Comparison of ENCODE assay signal across 22 mouse cellular contexts in the genomic region with DNA sequence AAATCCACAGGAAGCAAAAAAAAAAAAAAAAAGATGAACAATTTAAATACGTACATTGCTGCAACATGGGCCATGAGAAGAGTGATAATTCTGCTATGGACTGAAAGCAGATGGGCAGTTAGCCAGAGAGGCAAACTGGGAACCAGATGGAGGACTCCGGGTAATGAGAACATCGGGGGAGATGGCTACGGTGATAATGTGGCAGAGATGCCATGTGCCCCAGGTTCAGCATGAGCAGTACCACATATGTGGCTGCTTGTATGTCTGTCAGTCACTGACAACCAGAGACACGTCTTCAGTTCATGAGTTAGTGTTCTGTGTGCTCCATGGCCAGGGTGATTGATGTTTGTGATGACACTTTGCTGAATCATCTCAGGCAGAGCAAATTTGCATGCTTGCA.
DNase-seq lines count a peak whose midpoint lies in the region; ATAC-seq and TF ChIP-seq lines count a peak whose summit lies in the region.
"Had no signal": no experiment of that assay in that cellular context is flagged by ENCODE, and none has a peak within 500 bp of the region (broad histone marks: within the 10 kb centered on the region; RNA-seq: fewer than 3 reads in every experiment).

No protein-coding gene starts in this region.

- TF ChIP-seq CTCF in midbrain, postnatal 0 days (IDR thresholded peaks at IDR 0.05) = no peak
- no peak for TF ChIP-seq CTCF in liver, postnatal 0 days (IDR thresholded peaks at IDR 0.05; ENCODE audit: low read depth)

- peaks cover 4% of the 10 kb centered on the region; the same call in 1 of the 2 replicates for H3K9me3 ChIP-seq in forebrain, embryonic 14.5 days (replicated peaks; ENCODE audit: control insufficient read depth, low read length)
- H3K9me3 ChIP-seq in forebrain, embryonic 12.5 days = no peaks in the 10 kb centered on the region
- no peaks in the 10 kb centered on the region for H3K9me3 ChIP-seq in midbrain, postnatal 0 days (ENCODE audit: low read length)
- no peaks in the 10 kb centered on the region for H3K9me3 ChIP-seq in midbrain, embryonic 13.5 days
- H3K9me3 ChIP-seq in liver, postnatal 0 days (ENCODE audit: low read length) = no peaks in the 10 kb centered on the region
- no peaks in the 10 kb centered on the region for H3K9me3 ChIP-seq in liver, embryonic 11.5 days (ENCODE audit: control insufficient read depth, low read length)
- H3K9me3 ChIP-seq: G1E; hindbrain, embryonic 13.5 days; limb, embryonic 13.5 days; midbrain, embryonic 15.5 days; neural tube, embryonic 15.5 days had no signal

- WGBS in forebrain, embryonic 14.5 days = 71% methylated on average over 5 of the region's 5 CpGs
- WGBS in forebrain, embryonic 12.5 days = 84% methylated on average over 5 of the region's 5 CpGs
- 84% methylated on average over 5 of the region's 5 CpGs for WGBS in midbrain, postnatal 0 days
- 84% methylated on average over 5 of the region's 5 CpGs for WGBS in midbrain, embryonic 13.5 days
- WGBS in liver, postnatal 0 days (ENCODE audit: insufficient replicate concordance) = 75% methylated on average over 5 of the region's 5 CpGs
- WGBS in liver, embryonic 11.5 days = 71% methylated on average over 5 of the region's 5 CpGs

- no peak for ATAC-seq in forebrain, embryonic 14.5 days
- ATAC-seq in forebrain, embryonic 12.5 days (ENCODE audit: low FRiP score) = no peak
- no peak for ATAC-seq in midbrain, postnatal 0 days (ENCODE audit: low FRiP score)
- ATAC-seq in midbrain, embryonic 13.5 days = no peak
- no peak for ATAC-seq in liver, postnatal 0 days
- ATAC-seq in liver, embryonic 11.5 days (replicated peaks; ENCODE audit: low FRiP score) = no peak
- ATAC-seq: intestine, embryonic 16.5 days; midbrain, embryonic 15.5 days had no signal

- no peak overlapping the region for H3K4me3 ChIP-seq in forebrain, embryonic 14.5 days (ENCODE audit: low read depth, low read length)
- H3K4me3 ChIP-seq in forebrain, embryonic 12.5 days (replicated peaks) = no peak overlapping the region
- no peak overlapping the region for H3K4me3 ChIP-seq in midbrain, postnatal 0 days (ENCODE audit: low read depth, low read length)
- no peak overlapping the region for H3K4me3 ChIP-seq in midbrain, embryonic 13.5 days (replicated peaks)
- H3K4me3 ChIP-seq in liver, postnatal 0 days (ENCODE audit: low read depth, low read length) = no peak overlapping the region
- no peak overlapping the region for H3K4me3 ChIP-seq in liver, embryonic 11.5 days (ENCODE audit: low read depth, low read length)
- H3K4me3 ChIP-seq: gastrocnemius, adult 2 months; hindbrain, embryonic 13.5 days; limb, embryonic 13.5 days; midbrain, embryonic 15.5 days; neural tube, embryonic 15.5 days had no signal

- no peak overlapping the region for H3K9ac ChIP-seq in forebrain, embryonic 14.5 days (ENCODE audit: low read length)
- H3K9ac ChIP-seq in forebrain, embryonic 12.5 days = no peak overlapping the region
- no peak overlapping the region for H3K9ac ChIP-seq in midbrain, postnatal 0 days (replicated peaks; ENCODE audit: low read length, poor library complexity, severe bottlenecking)
- H3K9ac ChIP-seq in midbrain, embryonic 13.5 days (replicated peaks) = no peak overlapping the region
- H3K9ac ChIP-seq in liver, postnatal 0 days (replicated peaks) = no peak overlapping the region
- H3K9ac ChIP-seq in liver, embryonic 11.5 days (ENCODE audit: low read depth, low read length) = no peak overlapping the region
- H3K9ac ChIP-seq: hindbrain, embryonic 13.5 days; limb, embryonic 13.5 days; liver, embryonic 14.5 days; midbrain, embryonic 15.5 days; neural tube, embryonic 15.5 days had no signal

- DNase-seq in adrenal gland, postnatal 14 days = peak; percentile 7
- DNase-seq in adrenal gland, postnatal 25 days = no peak
- DNase-seq in forebrain, embryonic 14.5 days (ENCODE audit: low spot score) = peak; percentile 66
- peak; percentile 9 for DNase-seq in midbrain, postnatal 0 days (ENCODE audit: low spot score)
- DNase-seq in liver, postnatal 0 days = no peak
- DNase-seq in liver, embryonic 11.5 days (ENCODE audit: low spot score) = no peak
- DNase-seq: cerebellum, adult 18-20 months; embryo, embryonic 11 days; gastrocnemius, adult 2 months; kidney, postnatal 36 days; thymus, postnatal 36 days had no signal

- H3K36me3 ChIP-seq in forebrain, embryonic 14.5 days (ENCODE audit: control insufficient read depth, insufficient read depth, low read length) = no peaks in the 10 kb centered on the region
- no peaks in the 10 kb centered on the region for H3K36me3 ChIP-seq in forebrain, embryonic 12.5 days (replicated peaks)
- no peaks in the 10 kb centered on the region for H3K36me3 ChIP-seq in midbrain, postnatal 0 days (ENCODE audit: insufficient read depth, low read length)
- H3K36me3 ChIP-seq in midbrain, embryonic 13.5 days = no peaks in the 10 kb centered on the region
- H3K36me3 ChIP-seq in liver, postnatal 0 days (replicated peaks; ENCODE audit: insufficient read depth, low read length) = no peaks in the 10 kb centered on the region
- no peaks in the 10 kb centered on the region for H3K36me3 ChIP-seq in liver, embryonic 11.5 days (ENCODE audit: control insufficient read depth, insufficient read depth, low read length)
- H3K36me3 ChIP-seq: G1E; hindbrain, embryonic 13.5 days; limb, embryonic 13.5 days; midbrain, embryonic 15.5 days; neural tube, embryonic 15.5 days had no signal

- H3K4me1 ChIP-seq in forebrain, embryonic 14.5 days (ENCODE audit: control insufficient read depth, insufficient read depth, low read length) = no peaks in the 10 kb centered on the region
- H3K4me1 ChIP-seq in forebrain, embryonic 12.5 days = no peaks in the 10 kb centered on the region
- H3K4me1 ChIP-seq in midbrain, postnatal 0 days (ENCODE audit: insufficient read depth, low read length) = no peaks in the 10 kb centered on the region
- no peaks in the 10 kb centered on the region for H3K4me1 ChIP-seq in midbrain, embryonic 13.5 days (replicated peaks)
- no peaks in the 10 kb centered on the region for H3K4me1 ChIP-seq in liver, postnatal 0 days (ENCODE audit: insufficient read depth)
- H3K4me1 ChIP-seq in liver, embryonic 11.5 days (replicated peaks; ENCODE audit: control insufficient read depth, insufficient read depth, low read length) = no peaks in the 10 kb centered on the region
- H3K4me1 ChIP-seq: hindbrain, embryonic 13.5 days; limb, embryonic 13.5 days; midbrain, embryonic 15.5 days; neural tube, embryonic 15.5 days had no signal

- H3K4me2 ChIP-seq in forebrain, embryonic 14.5 days (ENCODE audit: low read length) = no peak overlapping the region
- H3K4me2 ChIP-seq in forebrain, embryonic 12.5 days = no peak overlapping the region
- no peak overlapping the region for H3K4me2 ChIP-seq in midbrain, postnatal 0 days (ENCODE audit: low read depth, low read length, poor library complexity, severe bottlenecking)
- H3K4me2 ChIP-seq in midbrain, embryonic 13.5 days (replicated peaks) = no peak overlapping the region
- no peak overlapping the region for H3K4me2 ChIP-seq in liver, postnatal 0 days (ENCODE audit: low read depth, low read length)
- no peak overlapping the region for H3K4me2 ChIP-seq in liver, embryonic 11.5 days
- H3K4me2 ChIP-seq: heart, embryonic 11.5 days; hindbrain, embryonic 13.5 days; limb, embryonic 13.5 days; midbrain, embryonic 15.5 days; neural tube, embryonic 15.5 days had no signal

- TF ChIP-seq EP300 in liver, postnatal 0 days (IDR thresholded peaks at IDR 0.05; ENCODE audit: low read depth) = no peak

- H3K27me3 ChIP-seq in forebrain, embryonic 14.5 days (replicated peaks; ENCODE audit: control insufficient read depth, insufficient read depth, low read length) = no peaks in the 10 kb centered on the region
- H3K27me3 ChIP-seq in forebrain, embryonic 12.5 days = no peaks in the 10 kb centered on the region
- H3K27me3 ChIP-seq in midbrain, postnatal 0 days (ENCODE audit: insufficient read depth, low read length) = no peaks in the 10 kb centered on the region
- H3K27me3 ChIP-seq in midbrain, embryonic 13.5 days = no peaks in the 10 kb centered on the region
- H3K27me3 ChIP-seq in liver, postnatal 0 days (ENCODE audit: insufficient read depth, low read length) = no peaks in the 10 kb centered on the region
- H3K27me3 ChIP-seq in liver, embryonic 11.5 days (replicated peaks; ENCODE audit: control insufficient read depth, insufficient read depth, low read length) = no peaks in the 10 kb centered on the region
- H3K27me3 ChIP-seq: hindbrain, embryonic 13.5 days; limb, embryonic 13.5 days; midbrain, embryonic 15.5 days; neural tube, embryonic 15.5 days had no signal

- H3K27ac ChIP-seq in forebrain, embryonic 14.5 days (ENCODE audit: low read depth, low read length) = no peak overlapping the region
- H3K27ac ChIP-seq in forebrain, embryonic 12.5 days = no peak overlapping the region
- H3K27ac ChIP-seq in midbrain, postnatal 0 days (ENCODE audit: low read depth, low read length) = no peak overlapping the region
- H3K27ac ChIP-seq in midbrain, embryonic 13.5 days = no peak overlapping the region
- H3K27ac ChIP-seq in liver, postnatal 0 days (ENCODE audit: low read depth) = no peak overlapping the region
- no peak overlapping the region for H3K27ac ChIP-seq in liver, embryonic 11.5 days (ENCODE audit: low read depth, low read length)
- H3K27ac ChIP-seq: gastrocnemius, adult 2 months; hindbrain, embryonic 13.5 days; limb, embryonic 13.5 days; liver, embryonic 14.5 days; macrophage; midbrain, embryonic 15.5 days; neural tube, embryonic 15.5 days had no signal

Comparison
In these comparisons a context has a peak if more than half of its experiments do, and no peak if none do; other contexts are left out.
1. DNase-seq: peak in adrenal gland, postnatal 14 days (single experiment), forebrain, embryonic 14.5 days (single experiment) and midbrain, postnatal 0 days (single experiment); none in adrenal gland, postnatal 25 days (single experiment), liver, postnatal 0 days (single experiment) and liver, embryonic 11.5 days (single experiment).